Mouse (Mus musculus) retina, embryonic 14.5 days (tissue): ENCODE results near the gene Aox1.

Experiments used
- DNase-seq: peaks from one replicate; pipeline ENCODE4 v3.0.0-alpha.2; 2015; ENCODE audit warnings: low spot score

Gene Aox1

DNA sequence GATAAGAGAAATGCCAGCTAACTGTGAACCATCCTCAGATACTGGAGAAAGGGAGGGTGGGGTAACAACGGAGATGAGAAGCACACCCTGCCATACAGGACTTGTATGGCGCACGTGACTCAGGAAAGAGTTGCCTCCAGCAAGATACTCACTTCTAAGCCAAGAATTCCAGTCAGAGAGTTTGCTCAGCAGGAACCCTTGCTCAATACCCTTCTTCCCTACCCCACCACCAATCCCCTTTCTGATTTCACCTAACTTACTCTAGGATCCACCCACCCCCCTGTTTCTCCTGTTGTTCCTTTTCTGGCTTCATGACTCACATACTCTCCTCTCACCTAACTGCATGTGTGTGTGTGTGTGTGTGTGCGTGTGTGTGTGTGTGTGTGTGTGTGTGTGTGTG is 81.6 kb downstream of the Aox1 start:
- no peak for DNase-seq

DNA sequence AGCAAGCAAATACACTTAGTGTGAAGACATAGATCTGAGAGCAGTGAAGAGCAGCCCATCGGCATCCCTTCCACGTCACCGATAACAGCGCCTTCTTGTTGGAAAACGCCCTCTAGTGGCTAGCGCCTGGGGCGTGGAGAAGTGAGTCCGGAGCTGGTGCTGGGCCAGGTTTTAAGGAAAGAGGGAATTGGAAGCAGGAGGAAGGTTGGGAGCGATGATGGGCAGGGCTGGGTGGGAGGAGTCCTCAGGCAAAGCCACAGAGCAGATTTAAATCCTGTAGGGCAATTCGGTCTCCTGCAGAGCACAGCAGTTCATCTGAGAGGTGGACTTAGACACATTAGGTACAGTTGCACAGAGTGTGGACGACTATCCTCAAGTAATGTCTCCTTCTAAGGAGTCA is 83.1 kb downstream of the Aox1 start, which contains the start of gene Aox3:
Aox3 (plus strand) TSS at position 251 of the 400 bp plus-strand sequence.
- peak; percentile 81 for DNase-seq

DNA sequence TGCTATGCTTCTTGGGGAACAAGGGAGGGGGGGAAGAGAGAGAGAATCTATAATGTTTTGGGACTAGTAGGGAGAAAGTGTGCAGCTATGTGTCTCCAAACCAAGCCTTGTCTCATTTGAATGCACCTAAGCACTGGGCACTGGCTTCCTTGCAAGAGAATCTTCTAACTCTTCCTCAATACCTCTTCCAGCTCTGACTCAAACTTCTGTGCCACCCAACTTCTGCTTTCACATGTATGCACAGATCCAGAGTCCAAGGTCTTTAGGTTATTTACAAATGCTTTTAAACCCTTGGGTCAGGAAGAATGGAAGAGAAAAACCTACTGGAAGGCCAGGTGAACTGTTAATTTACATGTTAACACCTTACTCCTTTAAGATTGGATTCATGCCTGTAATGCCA is 83.7 kb downstream of the Aox1 start:
- no peak for DNase-seq

DNA sequence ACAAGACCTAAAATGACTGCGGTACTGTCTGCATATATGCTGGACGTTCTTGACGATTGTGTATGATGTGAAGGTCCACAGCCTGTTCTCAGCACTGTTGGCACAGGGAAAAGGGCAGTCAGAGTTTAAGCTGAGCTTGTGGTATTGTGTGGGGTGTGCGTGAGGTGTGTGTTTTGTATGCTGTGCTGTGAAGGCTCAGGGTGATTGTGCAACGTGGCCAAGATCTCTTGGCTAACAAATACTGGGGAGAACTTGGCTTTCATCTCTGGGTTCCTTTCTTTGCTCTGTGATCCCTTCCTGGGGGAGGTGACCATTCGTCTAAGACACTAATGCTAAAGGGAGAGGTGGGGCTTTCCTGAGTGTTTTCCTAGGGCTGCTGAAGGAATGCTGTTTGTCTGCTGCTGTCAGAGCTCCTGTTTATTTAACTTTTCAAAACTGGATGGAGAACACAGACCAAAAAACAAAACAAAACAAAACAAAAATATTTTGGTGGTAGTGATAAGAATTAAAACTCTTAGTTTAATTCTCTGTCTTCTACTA is 84.4 kb downstream of the Aox1 start:
- no peak for DNase-seq

DNA sequence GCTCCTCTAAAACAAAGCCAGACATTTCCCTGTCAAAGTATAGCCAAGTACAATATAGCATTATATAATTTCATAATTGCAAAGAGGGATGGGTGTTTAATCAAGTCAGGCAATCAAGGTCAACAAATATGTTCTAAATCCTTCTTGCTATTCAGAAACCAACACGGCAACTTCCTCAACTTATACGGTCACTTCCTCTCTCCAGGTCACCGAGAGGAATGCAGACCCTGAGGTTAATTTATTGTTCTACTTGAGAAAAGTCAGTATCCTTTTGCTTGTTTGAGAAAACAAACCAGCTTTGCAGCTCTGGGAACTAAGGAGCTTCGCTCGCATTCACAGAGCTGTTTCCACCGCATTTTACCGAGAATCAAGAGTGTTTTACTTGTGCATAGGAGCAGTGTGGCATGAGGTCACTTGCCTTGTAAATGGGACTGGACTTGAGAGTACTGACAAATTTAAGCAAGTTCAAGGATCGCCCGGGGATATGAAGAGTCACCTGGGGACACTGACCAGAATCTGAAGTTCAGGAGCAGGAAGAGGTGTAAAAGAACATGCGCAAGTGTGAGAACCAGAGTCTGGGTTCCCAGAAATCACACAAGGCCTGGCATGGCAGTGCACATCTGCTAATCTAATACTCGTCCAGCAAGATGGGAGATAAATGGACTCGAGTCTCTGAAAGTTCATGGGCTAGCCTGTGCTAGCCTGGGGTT is 85.1 kb downstream of the Aox1 start:
- no peak for DNase-seq

DNA sequence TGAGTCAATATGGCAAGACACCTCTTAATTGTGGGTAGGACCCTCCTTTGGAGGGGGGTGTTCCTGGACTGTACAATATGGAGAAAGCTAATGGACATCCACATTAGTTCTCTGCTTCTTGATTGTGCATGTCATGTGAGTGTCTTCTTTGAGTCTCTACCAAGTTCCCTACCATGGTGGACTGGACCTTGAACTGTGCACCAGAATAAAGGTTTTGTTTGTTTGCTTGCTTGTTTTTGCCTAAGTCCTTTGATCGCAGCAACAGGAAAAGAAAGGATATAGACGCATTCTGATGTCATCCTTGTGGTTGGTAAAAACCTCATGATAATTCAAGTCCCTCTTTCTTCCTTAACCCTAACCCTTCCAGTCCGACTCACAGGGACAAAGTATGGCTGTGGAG is 88.5 kb downstream of the Aox1 start:
- DNase-seq = no peak

DNA sequence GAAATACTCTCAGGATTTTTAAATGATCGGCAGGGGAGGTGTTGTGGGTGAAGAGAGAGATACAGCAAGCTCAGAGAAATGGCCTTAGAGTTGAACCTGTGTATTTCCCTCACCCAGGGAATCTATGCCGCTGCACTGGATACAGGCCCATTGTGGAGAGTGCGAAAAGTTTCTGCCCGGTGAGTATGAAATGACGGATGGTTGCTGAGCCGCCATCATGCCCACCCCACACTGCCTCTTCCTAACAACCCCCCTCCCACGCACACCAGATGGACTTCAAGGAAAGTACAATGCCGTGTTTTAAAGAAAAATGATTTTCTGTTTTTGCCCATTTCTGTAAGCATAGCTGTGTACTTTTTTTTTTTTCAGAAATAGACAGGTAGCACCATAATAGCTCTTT is 95.2 kb downstream of the Aox1 start:
- DNase-seq = no peak

DNA sequence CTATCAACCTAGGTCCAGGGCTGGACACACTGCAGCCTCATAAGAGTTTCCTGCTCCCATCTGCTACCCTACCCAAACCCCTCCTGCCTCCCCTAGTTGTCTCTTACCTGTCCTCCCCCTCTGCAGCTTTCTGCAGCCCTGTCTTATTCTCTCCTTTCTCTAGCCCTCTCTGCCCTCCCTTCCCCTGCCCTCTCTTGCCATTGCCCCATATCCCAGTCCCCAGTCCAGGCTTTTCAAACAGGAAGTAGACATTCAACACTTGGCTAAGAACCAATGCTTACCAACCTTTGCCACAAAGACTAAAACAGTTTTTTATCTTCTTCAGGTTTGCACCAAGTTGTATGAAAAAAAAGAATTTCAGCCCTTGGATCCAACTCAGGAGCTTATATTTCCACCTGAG is 108.2 kb downstream of the Aox1 start:
- no peak for DNase-seq

DNA sequence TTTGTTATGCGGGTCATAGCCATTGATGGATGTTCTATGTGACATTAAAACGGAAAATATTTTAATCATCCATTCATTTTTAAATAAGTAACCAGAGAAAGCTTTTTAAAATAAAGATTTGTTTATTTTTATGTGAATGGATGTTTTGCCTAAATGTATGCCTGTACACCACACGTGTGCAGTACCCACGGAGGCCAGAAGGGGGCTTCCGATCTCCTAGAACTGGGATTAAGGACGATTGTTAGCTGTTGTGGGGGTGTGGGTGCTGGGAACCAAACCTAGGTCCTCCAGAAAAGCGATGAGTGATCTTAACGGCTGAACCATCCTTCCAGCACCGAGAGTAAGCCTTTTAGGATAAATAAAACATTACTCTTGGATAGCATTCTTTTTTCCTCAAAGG is 109.3 kb downstream of the Aox1 start:
- no peak for DNase-seq

DNA sequence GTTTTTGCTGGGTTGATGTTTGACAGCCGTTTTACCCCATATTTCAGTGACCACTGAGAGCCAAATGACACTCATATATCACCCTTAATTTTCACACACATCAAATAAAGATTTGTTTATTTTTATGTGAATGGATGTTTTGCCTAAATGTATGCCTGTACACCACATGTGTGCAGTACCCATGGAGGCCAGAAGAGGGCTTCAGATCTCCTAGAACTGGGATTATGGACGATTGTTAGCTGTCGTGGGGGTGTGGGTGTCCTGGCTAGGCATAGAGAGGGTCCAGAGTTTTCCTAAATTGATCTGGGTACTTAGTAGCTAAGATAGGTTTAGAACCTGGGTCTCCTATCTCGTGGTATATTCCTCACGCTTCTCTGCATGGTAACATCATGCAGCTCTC is 110.9 kb downstream of the Aox1 start:
- no peak for DNase-seq

DNA sequence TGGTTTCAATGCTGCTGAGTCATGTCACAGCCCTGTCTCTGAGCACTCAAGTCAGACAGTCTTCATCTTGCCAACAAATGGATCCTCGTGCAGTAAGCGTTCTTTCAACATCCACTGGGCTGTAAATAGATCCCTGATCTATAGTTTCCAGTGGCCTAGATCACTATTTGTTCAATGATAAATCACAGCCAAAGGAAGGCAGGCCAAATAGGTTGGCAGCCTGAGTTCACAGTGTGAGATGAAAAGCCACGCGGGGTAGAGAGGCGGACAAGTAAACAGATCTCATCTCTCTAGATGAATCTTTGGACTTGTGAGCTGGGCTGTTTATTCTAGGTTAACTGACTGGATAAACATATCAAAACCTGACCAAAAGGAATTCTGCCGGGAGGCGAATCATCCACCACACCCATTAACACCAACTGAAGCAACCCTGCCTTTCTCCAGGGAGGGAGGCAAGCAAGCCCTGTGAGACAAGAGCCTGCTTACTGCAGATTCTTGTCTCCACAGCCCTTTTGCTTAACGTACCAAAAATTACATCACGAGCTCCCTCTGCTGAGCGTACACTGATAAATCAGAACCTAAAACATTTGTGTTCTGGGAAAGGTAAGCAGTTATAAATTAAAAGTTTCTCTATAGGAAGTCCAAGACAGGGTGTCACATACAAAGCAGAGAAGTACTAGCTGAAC is 114.8 kb downstream of the Aox1 start:
- DNase-seq = peak; percentile 7

DNA sequence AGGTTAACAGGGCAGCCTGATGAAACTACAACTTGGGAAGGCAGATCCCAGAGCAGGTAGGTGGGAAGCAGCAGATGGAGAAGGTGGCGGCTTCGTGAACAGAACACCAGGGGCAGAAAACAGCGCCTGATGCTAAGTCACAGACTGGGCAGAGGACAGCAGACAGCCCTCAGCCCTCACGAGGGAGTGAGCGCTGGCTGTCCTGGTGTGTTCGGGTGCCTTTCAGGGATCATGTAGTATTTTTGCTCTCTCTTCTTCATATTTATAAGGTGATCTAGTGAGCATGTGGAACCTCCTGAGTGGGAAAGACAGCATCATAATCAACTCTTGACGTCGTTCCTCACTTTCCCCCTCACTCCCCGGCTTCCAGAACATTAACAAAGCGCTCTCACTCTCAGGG is 116.3 kb downstream of the Aox1 start:
- no peak for DNase-seq

DNA sequence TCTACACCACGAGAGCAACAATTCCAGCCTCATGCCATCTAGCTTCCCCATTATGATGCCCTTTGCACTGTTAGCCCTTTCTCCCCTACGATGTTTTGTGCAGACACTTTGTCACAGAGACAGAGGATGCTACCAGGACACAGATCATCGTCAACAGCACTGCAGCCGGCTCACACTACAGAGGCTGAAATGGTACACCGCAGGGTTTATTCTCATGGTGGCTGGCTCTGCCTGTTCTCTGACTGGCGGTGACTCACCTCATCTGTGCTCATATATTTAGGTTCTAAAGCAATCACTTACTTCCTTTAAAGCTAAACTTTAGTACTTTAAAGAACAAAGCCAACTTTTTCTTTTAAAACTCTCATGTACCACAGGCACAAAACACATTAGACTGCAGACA is 118.0 kb downstream of the Aox1 start:
- no peak for DNase-seq

DNA sequence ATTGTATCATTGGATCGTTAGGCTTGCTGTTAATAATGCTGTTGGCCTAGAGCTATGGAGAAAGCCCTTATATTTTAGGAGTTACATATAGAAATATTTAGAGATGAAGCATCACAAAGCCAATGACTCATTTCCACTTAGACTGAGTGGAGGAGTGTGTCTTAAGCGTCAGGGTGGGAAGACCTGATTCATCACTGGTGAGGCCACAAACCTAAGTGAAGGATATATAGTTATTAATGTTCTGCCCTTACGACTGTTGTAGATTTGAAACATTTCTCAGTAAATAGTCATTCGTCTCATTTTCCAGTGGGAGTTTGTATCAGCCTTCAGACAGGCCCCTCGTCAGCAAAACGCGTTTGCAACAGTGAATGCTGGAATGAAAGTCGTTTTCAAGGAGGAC is 122.5 kb downstream of the Aox1 start:
- DNase-seq = no peak
